Mouse (Mus musculus): ENCODE data around the gene Nop58. TPM values are rescaled to one million over a fixed set of nuclear protein-coding genes. Genes with fewer than 3 reads are reported as not detected.

The Nop58 gene
- polyA plus RNA-seq, 1 experiment from 2014 or later, result 82.2 TPM

GRCm38 (mm10) chr1:59653243-59653911 lies 31.4 kb upstream of the Nop58 start:
- Histone ChIP-seq H3K9me3 (ENCODE audit: control insufficient read depth) (no peaks in the 10 kb centered on the region), H3K27ac (ENCODE audit: low read depth, low read length) (no peak overlapping the region), H3K4me1 (replicated peaks; ENCODE audit: control insufficient read depth, insufficient read depth, low read length) (no peaks in the 10 kb centered on the region), H3K27me3 (replicated peaks; ENCODE audit: control insufficient read depth, insufficient read depth, low read length) (no peaks in the 10 kb centered on the region), H3K4me2 (replicated peaks; ENCODE audit: low read depth) (no peak overlapping the region), H3K4me3 (ENCODE audit: low read depth, low read length) (no peak overlapping the region), H3K9ac (ENCODE audit: low read depth, low read length) (no peak overlapping the region), H3K36me3 (ENCODE audit: control insufficient read depth, insufficient read depth) (peaks cover 20% of the 10 kb centered on the region)
- no peak for ATAC-seq
- TF ChIP-seq CTCF (IDR thresholded peaks at IDR 0.05; ENCODE audit: low read depth), result no peak
- WGBS, result 92% methylated on average over 3 of the region's 3 CpGs

DNA sequence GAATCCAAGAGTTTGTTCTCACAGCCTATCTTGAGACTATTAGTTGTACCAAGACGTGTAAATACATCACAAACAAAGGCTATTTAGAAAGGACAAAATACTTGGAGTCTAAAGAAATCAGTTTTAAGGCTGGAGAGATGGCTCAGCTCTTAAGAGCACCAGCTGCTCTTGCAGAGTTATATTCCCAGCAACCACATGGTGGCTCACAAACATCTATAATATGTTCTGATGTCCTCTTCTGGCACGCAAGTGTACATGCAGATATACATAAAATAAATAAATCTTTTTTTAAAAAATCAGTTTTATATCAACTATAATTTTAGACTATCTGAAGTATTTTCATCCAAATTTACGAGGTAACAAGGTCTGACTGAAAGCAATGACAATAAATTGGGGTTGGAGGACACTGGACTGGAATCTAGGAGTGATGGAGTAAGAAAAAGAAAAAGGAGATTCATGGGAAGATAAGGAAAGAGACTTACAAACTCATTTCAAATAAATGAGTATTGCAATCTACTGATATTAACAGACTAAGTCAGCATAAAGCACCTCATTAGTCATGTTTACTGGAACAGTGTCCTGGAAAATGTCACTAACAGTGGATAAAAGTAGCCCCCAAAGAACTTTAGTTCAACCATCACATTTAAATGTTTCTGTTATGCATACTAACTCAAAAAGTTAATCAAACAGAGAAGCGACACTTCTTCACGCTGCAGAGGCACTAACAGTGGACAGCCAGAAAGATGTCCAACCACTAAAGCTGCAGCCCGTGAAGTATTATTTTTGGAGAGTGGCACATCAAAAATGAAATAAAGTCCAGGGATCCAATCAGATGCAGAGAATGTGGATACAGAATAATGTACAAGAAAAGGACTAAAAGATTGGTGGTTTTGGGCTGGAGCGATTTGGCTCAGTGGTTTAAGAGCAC lies 28.3 kb upstream of the Nop58 start:
- Histone ChIP-seq H3K9me3 (ENCODE audit: control insufficient read depth) (no peaks in the 10 kb centered on the region), H3K36me3 (ENCODE audit: control insufficient read depth, insufficient read depth) (peaks cover 12% of the 10 kb centered on the region; the same call in 1 of the 2 replicates), H3K4me3 (ENCODE audit: low read depth, low read length) (no peak overlapping the region), H3K27me3 (replicated peaks; ENCODE audit: control insufficient read depth, insufficient read depth, low read length) (no peaks in the 10 kb centered on the region), H3K4me2 (replicated peaks; ENCODE audit: low read depth) (no peak overlapping the region), H3K27ac (ENCODE audit: low read depth, low read length) (no peak overlapping the region), H3K4me1 (replicated peaks; ENCODE audit: control insufficient read depth, insufficient read depth, low read length) (no peaks in the 10 kb centered on the region), H3K9ac (ENCODE audit: low read depth, low read length) (no peak overlapping the region)
- no peak for ATAC-seq
- 75% methylated on average over 7 of the region's 7 CpGs for WGBS
- peak; percentile 45 for TF ChIP-seq CTCF (IDR thresholded peaks at IDR 0.05; ENCODE audit: low read depth)

DNA sequence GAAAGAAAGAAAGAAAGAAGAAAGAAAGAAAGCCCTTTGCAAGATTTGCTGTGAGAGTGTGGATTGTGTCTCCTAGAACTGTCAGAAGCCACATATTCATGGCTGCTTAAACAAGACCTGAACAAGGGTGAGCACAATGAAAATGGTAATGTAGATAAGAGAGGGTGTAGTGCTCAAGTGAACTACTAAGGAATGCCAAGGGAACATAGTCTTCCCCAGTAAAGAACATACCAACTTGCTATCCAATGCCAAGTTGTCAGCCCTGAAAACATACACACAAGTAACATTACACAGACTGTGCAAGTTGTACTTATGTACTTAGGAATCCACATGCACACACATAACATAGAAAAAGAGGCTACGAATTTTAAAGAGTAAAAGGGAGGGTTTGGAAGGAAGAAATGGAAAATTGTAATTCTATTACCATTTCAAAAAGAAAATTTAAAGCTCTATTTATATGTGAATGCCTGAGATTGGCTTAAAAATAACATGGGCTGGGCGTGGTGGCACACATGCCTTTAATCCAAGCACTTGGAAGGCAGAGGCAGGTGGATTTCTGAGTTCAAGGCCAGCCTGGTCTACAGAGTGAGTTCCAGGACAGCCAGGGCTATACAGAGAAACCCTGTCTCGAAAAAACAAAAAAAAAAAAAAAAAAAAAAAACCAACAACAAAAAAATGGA lies 21.2 kb upstream of the Nop58 start:
- H3K9me3 ChIP-seq (ENCODE audit: control insufficient read depth), result no peaks in the 10 kb centered on the region
- H3K9ac ChIP-seq (ENCODE audit: low read depth, low read length), result no peak overlapping the region
- no peak for TF ChIP-seq CTCF (IDR thresholded peaks at IDR 0.05; ENCODE audit: low read depth)
- H3K36me3 ChIP-seq (ENCODE audit: control insufficient read depth, insufficient read depth), result no peaks in the 10 kb centered on the region
- H3K27ac ChIP-seq (ENCODE audit: low read depth, low read length), result no peak overlapping the region
- 89% methylated on average over 3 of the region's 3 CpGs for WGBS
- H3K27me3 ChIP-seq (replicated peaks; ENCODE audit: control insufficient read depth, insufficient read depth, low read length), result no peaks in the 10 kb centered on the region
- H3K4me3 ChIP-seq (ENCODE audit: low read depth, low read length), result no peak overlapping the region
- no peak for ATAC-seq
- H3K4me1 ChIP-seq (replicated peaks; ENCODE audit: control insufficient read depth, insufficient read depth, low read length), result no peaks in the 10 kb centered on the region
- no peak overlapping the region for H3K4me2 ChIP-seq (replicated peaks; ENCODE audit: low read depth)

DNA sequence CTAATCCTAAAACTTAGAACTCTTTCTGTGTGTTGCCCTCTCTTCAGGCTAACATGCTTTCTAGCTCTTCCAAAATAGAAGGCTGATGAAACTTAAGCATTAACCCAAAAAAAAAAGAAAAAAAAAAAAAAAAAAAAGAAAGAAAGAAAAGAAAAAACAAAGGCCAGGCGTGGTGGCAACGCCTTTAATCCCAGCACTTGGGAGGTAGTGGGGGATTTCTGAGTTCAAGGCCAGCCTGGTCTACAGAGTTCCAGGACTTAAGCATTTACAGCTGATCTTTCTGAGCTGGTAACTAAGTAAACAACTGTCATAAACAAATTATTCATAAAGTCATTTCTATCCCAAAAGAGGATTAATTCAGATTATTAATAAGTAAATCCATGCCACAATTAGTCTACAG lies 15.9 kb upstream of the Nop58 start:
- no peak for TF ChIP-seq CTCF (IDR thresholded peaks at IDR 0.05; ENCODE audit: low read depth)
- H3K9me3 ChIP-seq (ENCODE audit: control insufficient read depth), result no peaks in the 10 kb centered on the region
- no peak overlapping the region for H3K27ac ChIP-seq (ENCODE audit: low read depth, low read length)
- H3K27me3 ChIP-seq (replicated peaks; ENCODE audit: control insufficient read depth, insufficient read depth, low read length), result no peaks in the 10 kb centered on the region
- peaks cover 4% of the 10 kb centered on the region; the same call in 1 of the 2 replicates for H3K4me1 ChIP-seq (replicated peaks; ENCODE audit: control insufficient read depth, insufficient read depth, low read length)
- H3K4me2 ChIP-seq (replicated peaks; ENCODE audit: low read depth), result no peak overlapping the region; the same call in 1 of the 2 replicates
- no peak overlapping the region for H3K9ac ChIP-seq (ENCODE audit: low read depth, low read length)
- no peak overlapping the region for H3K4me3 ChIP-seq (ENCODE audit: low read depth, low read length)
- ATAC-seq, result no peak
- 78% methylated on average over 2 of the region's 2 CpGs for WGBS
- H3K36me3 ChIP-seq (ENCODE audit: control insufficient read depth, insufficient read depth), result no peaks in the 10 kb centered on the region

- under 1% methylated on average over 48 of the region's 54 CpGs for WGBS
- no peak for TF ChIP-seq CTCF (IDR thresholded peaks at IDR 0.05; ENCODE audit: low read depth)
- Histone ChIP-seq H3K9ac (ENCODE audit: low read depth, low read length) (peak overlapping the region; percentile 97), H3K4me1 (replicated peaks; ENCODE audit: control insufficient read depth, insufficient read depth, low read length) (peaks cover 4% of the 10 kb centered on the region; the same call in 1 of the 2 replicates), H3K36me3 (ENCODE audit: control insufficient read depth, insufficient read depth) (no peaks in the 10 kb centered on the region), H3K4me2 (replicated peaks; ENCODE audit: low read depth) (peak overlapping the region; percentile 68), H3K27ac (ENCODE audit: low read depth, low read length) (peak overlapping the region; percentile 97), H3K27me3 (replicated peaks; ENCODE audit: control insufficient read depth, insufficient read depth, low read length) (no peaks in the 10 kb centered on the region), H3K9me3 (ENCODE audit: control insufficient read depth) (no peaks in the 10 kb centered on the region), H3K4me3 (ENCODE audit: low read depth, low read length) (peak overlapping the region; percentile 97)
- ATAC-seq, result peak; percentile 63
Measured at GRCm38 (mm10) chr1:59669962-59670630, 14.7 kb upstream of the Nop58 start.
